Mouse (Mus musculus): ENCODE results near the gene Myom1. TPM values are rescaled to one million over a fixed set of nuclear protein-coding genes. Genes with fewer than 3 reads are reported as not detected.
A peak's percentile ranks its signal among the peaks of the same experiment; 100 is the strongest.
"Not testable (repeated sequence)": the region's sequence is repeated elsewhere in the genome, so short reads cannot be mapped to it uniquely, and the experiment has no call there.

The Myom1 gene
- polyA plus RNA-seq (2015; fragmentation: Nextera tagmentation; extraction: Ambion mirVana): 1.3 and 2.6 TPM in 2 replicates

- H3K4me1 ChIP-seq (replicated peaks): peaks cover 51% of the 10 kb centered on the region
- WGBS (ENCODE audit: insufficient replicate concordance): under 1% methylated on average over 65 of the region's 65 CpGs
- peak; percentile 88 for ATAC-seq (ENCODE audit: insufficient read depth)
- peak within 1 kb of the TSS; percentile 94 for H3K4me3 ChIP-seq (replicated peaks)
- H3K27me3 ChIP-seq: no peaks in the 10 kb centered on the region
- peak within 1 kb of the TSS; percentile 81 for H3K4me2 ChIP-seq
- no peaks in the 10 kb centered on the region for H3K9me3 ChIP-seq (replicated peaks)
- H3K27ac ChIP-seq (replicated peaks): peak within 1 kb of the TSS; percentile 98
- H3K9ac ChIP-seq: peak within 1 kb of the TSS; percentile 96
- peaks cover 5% of the 10 kb centered on the region; the same call in 1 of the 2 replicates for H3K36me3 ChIP-seq (replicated peaks)
These were observed at the start of gene Myom1 for GRCm38 (mm10) chr17:71002081-71002743. Myom1 (plus strand) TSS chr17:71002633.

- H3K9ac ChIP-seq; H3K9me3 ChIP-seq (replicated peaks); H3K4me1 ChIP-seq (replicated peaks); H3K27ac ChIP-seq (replicated peaks); H3K27me3 ChIP-seq; H3K4me2 ChIP-seq; H3K4me3 ChIP-seq (replicated peaks); H3K36me3 ChIP-seq (replicated peaks): not testable (repeated sequence)
- peak; percentile 100 for ATAC-seq (ENCODE audit: insufficient read depth)
- WGBS (ENCODE audit: insufficient replicate concordance): 55% methylated on average over 13 of the region's 13 CpGs
These were observed 38.9 kb upstream of the Myom1 start for GRCm38 (mm10) chr17:70963546-70963945.

- H3K4me3 ChIP-seq (replicated peaks): no peak overlapping the region
- no peak overlapping the region for H3K27ac ChIP-seq (replicated peaks)
- no peak overlapping the region for H3K4me2 ChIP-seq
- H3K4me1 ChIP-seq (replicated peaks): no peaks in the 10 kb centered on the region
- no peaks in the 10 kb centered on the region for H3K36me3 ChIP-seq (replicated peaks)
- H3K9me3 ChIP-seq (replicated peaks): no peaks in the 10 kb centered on the region
- H3K27me3 ChIP-seq: no peaks in the 10 kb centered on the region
- WGBS (ENCODE audit: insufficient replicate concordance): 53% methylated on average over 2 of the region's 2 CpGs
- ATAC-seq (ENCODE audit: insufficient read depth): no peak
- H3K9ac ChIP-seq: no peak overlapping the region
These were observed 37.2 kb upstream of the Myom1 start for GRCm38 (mm10) chr17:70965281-70965680.

GRCm38 (mm10) chr17:70966126-70966525 is 36.3 kb upstream of the Myom1 start:
- H3K9me3 ChIP-seq (replicated peaks): no peaks in the 10 kb centered on the region
- no peak overlapping the region for H3K4me2 ChIP-seq
- H3K36me3 ChIP-seq (replicated peaks): no peaks in the 10 kb centered on the region
- ATAC-seq (ENCODE audit: insufficient read depth): no peak
- H3K4me1 ChIP-seq (replicated peaks): no peaks in the 10 kb centered on the region
- no peak overlapping the region for H3K27ac ChIP-seq (replicated peaks)
- WGBS (ENCODE audit: insufficient replicate concordance): 37% methylated on average over 7 of the region's 7 CpGs
- no peak overlapping the region for H3K9ac ChIP-seq
- H3K4me3 ChIP-seq (replicated peaks): no peak overlapping the region
- H3K27me3 ChIP-seq: no peaks in the 10 kb centered on the region

DNA sequence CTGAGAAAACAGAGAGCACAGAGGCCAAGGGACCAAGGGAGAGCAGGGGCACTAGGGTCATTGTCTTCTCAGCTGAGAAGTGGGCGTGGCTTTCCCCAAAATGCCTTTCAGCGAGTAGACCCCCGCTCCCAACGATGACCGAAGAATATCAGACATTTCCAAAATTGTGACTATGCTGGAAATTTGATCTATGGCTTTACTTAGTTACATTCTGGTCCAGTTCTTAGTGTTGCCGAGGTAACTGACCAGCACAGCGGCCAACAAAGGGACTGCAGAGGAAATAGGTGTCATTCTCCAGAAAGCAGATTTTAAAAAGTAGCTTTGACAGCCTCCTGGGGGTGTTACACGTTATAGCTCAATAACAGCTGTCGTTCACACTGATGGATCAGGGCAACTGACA is 35.2 kb upstream of the Myom1 start:
- H3K9ac ChIP-seq: no peak overlapping the region
- H3K4me3 ChIP-seq (replicated peaks): no peak overlapping the region
- no peak overlapping the region for H3K27ac ChIP-seq (replicated peaks)
- ATAC-seq (ENCODE audit: insufficient read depth): no peak
- no peaks in the 10 kb centered on the region for H3K36me3 ChIP-seq (replicated peaks)
- H3K4me2 ChIP-seq: no peak overlapping the region
- no peaks in the 10 kb centered on the region for H3K9me3 ChIP-seq (replicated peaks)
- H3K27me3 ChIP-seq: no peaks in the 10 kb centered on the region
- H3K4me1 ChIP-seq (replicated peaks): no peaks in the 10 kb centered on the region
- 60% methylated on average over 9 of the region's 9 CpGs for WGBS (ENCODE audit: insufficient replicate concordance)

DNA sequence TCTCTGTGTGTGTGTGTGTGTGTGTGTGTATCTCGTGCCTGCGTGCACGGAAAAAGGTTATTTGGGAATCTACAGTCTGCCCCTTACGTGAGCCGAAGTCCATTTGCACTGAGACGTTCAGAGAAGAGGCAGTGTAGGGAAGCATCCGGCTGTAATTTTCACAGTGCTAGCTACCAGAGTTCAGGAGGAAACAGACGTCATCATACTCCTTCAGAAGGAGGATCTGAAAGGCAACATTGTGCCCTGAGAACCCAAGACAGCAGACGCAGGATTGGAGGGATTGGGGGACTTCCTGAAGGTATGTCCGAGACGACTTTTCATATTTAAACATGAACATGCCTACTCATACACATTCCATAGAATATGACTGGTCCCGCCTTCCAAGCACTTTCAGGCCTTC is 34.8 kb upstream of the Myom1 start:
- H3K4me1 ChIP-seq (replicated peaks): no peaks in the 10 kb centered on the region
- no peaks in the 10 kb centered on the region for H3K27me3 ChIP-seq
- no peak for ATAC-seq (ENCODE audit: insufficient read depth)
- no peak overlapping the region for H3K9ac ChIP-seq
- H3K27ac ChIP-seq (replicated peaks): no peak overlapping the region
- no peaks in the 10 kb centered on the region for H3K9me3 ChIP-seq (replicated peaks)
- H3K36me3 ChIP-seq (replicated peaks): no peaks in the 10 kb centered on the region
- no peak overlapping the region for H3K4me2 ChIP-seq
- H3K4me3 ChIP-seq (replicated peaks): no peak overlapping the region
- WGBS (ENCODE audit: insufficient replicate concordance): 51% methylated on average over 12 of the region's 12 CpGs

- peaks cover 5% of the 10 kb centered on the region; the same call in 1 of the 2 replicates for H3K36me3 ChIP-seq (replicated peaks)
- H3K27me3 ChIP-seq: no peaks in the 10 kb centered on the region
- H3K4me1 ChIP-seq (replicated peaks): no peaks in the 10 kb centered on the region
- no peak overlapping the region for H3K4me2 ChIP-seq
- no peak overlapping the region for H3K9ac ChIP-seq
- H3K9me3 ChIP-seq (replicated peaks): no peaks in the 10 kb centered on the region
- no peak overlapping the region for H3K4me3 ChIP-seq (replicated peaks)
- no peak overlapping the region for H3K27ac ChIP-seq (replicated peaks)
- no peak for ATAC-seq (ENCODE audit: insufficient read depth)
- WGBS (ENCODE audit: insufficient replicate concordance): 20% methylated on average over 8 of the region's 8 CpGs
These were observed 33.7 kb upstream of the Myom1 start for GRCm38 (mm10) chr17:70968606-70969191.

DNA sequence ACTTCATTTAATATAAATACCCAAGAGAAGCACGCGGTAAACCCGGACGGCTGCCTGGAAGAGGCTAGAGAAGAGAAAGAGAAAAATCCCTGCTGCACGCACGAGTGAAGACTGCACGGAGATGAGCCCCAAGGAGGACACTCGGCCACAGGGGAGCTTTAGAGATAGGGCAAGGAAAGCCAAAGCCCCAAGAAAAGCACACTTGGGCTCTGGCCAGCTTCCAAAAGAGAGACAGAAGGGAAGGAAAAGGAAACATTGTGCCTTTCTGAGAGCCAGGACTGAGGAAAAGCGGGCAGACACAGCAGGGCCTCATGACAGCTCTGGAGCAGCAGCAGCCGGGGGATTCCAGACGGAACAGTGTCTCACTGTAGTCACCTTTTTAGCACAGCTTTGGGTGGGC is 31.2 kb upstream of the Myom1 start:
- WGBS (ENCODE audit: insufficient replicate concordance): 68% methylated on average over 11 of the region's 11 CpGs
- Histone ChIP-seq H3K27ac (replicated peaks) (no peak overlapping the region), H3K27me3 (no peaks in the 10 kb centered on the region), H3K4me1 (replicated peaks) (no peaks in the 10 kb centered on the region), H3K9ac (no peak overlapping the region), H3K36me3 (replicated peaks) (peaks cover 20% of the 10 kb centered on the region), H3K9me3 (replicated peaks) (no peaks in the 10 kb centered on the region), H3K4me3 (replicated peaks) (no peak overlapping the region), H3K4me2 (no peak overlapping the region)
- no peak for ATAC-seq (ENCODE audit: insufficient read depth)

DNA sequence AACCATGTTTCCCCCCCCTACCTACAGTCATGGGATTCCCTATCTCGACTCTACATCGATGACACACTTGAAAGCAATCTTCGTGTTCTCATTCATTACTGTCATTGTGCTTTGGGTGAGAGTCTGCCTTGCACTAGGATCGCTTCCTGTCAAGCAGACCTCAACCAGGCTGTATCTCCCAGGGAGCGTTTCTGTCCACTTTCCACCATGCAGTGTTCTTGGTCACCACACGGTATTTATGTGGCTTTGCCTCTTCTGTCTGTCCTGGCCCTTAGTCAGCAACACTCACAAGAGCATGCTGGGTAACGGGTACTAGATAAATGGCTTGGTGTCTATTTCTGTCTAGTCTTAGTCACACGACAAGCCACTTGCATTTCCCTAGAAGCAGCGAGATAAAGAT is 29.0 kb upstream of the Myom1 start:
- 64% methylated on average over 9 of the region's 9 CpGs for WGBS (ENCODE audit: insufficient replicate concordance)
- H3K9me3 ChIP-seq (replicated peaks): no peaks in the 10 kb centered on the region
- H3K4me1 ChIP-seq (replicated peaks): no peaks in the 10 kb centered on the region
- ATAC-seq (ENCODE audit: insufficient read depth): no peak
- no peak overlapping the region for H3K9ac ChIP-seq
- peaks cover 25% of the 10 kb centered on the region for H3K36me3 ChIP-seq (replicated peaks)
- no peak overlapping the region for H3K4me2 ChIP-seq
- H3K27me3 ChIP-seq: no peaks in the 10 kb centered on the region
- H3K27ac ChIP-seq (replicated peaks): no peak overlapping the region
- no peak overlapping the region for H3K4me3 ChIP-seq (replicated peaks)

DNA sequence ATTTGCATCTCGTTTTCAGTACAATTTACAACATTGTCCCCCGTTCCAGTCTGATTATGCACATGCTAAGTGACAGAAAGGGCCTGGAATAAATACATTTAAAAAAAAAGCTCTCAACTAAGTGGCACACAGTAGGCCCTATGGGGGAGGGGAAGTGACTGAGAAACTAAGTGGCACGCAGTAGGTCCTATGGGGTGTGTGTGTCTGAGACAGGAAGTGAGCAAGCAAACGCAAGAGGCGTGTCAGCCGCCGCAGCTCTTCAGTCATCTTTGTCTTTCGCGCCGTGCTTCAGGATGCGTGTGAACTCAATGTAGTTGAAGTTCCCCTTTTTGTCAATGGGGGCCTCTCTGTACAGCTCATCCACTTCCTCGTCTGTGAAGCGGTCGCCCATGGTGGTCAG is 28.4 kb upstream of the Myom1 start:
- H3K27me3 ChIP-seq; H3K4me3 ChIP-seq (replicated peaks); H3K27ac ChIP-seq (replicated peaks); H3K9me3 ChIP-seq (replicated peaks); ATAC-seq (ENCODE audit: insufficient read depth); H3K9ac ChIP-seq; H3K4me1 ChIP-seq (replicated peaks); H3K4me2 ChIP-seq: not testable (repeated sequence)
- WGBS (ENCODE audit: insufficient replicate concordance): 34% methylated on average over 14 of the region's 14 CpGs
- peaks cover 30% of the 10 kb centered on the region for H3K36me3 ChIP-seq (replicated peaks)

- 64% methylated on average over 6 of the region's 6 CpGs for whole genome bisulfite sequencing (ENCODE audit: insufficient replicate concordance)
- H3K36me3 ChIP-seq (replicated peaks): peaks cover 48% of the 10 kb centered on the region
- ATAC-seq (ENCODE audit: insufficient read depth): no peak
These were observed 24.6 kb upstream of the Myom1 start for GRCm38 (mm10) chr17:70977799-70978198.

More at GRCm38 (mm10) chr17:70977799-70978198, 24.6 kb upstream of the Myom1 start:
- no peak overlapping the region for H3K27ac ChIP-seq (replicated peaks)
- no peak overlapping the region for H3K9ac ChIP-seq
- H3K4me3 ChIP-seq (replicated peaks): no peak overlapping the region
- H3K9me3 ChIP-seq (replicated peaks): no peaks in the 10 kb centered on the region
- no peak overlapping the region for H3K4me2 ChIP-seq
- H3K4me1 ChIP-seq (replicated peaks): no peaks in the 10 kb centered on the region; the same call in 1 of the 2 replicates
- H3K27me3 ChIP-seq: no peaks in the 10 kb centered on the region
